ENCODE assay signal across 8 mouse cellular contexts in the genomic region with DNA sequence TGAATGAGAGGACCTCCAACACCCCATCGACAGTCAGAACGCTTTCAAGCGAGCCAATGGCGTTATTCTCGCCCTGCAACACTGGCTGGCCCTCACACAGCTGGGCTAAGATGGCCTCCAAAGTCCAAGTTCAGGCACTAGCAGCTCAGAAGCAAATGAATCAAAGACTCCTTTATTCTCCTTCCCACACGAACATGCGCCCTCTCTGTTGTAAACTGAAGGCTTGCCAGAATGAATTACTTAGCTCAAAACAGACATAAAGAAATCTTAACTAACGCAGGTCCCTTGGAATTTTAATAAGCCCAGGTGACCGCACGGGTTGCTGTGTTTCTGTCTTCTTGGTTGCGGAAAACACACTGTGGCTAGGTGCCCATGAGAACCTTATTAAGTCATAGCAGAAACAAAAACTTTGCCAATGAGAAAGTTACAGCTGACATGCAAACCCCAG. TPM values are rescaled to one million over a fixed set of nuclear protein-coding genes. Genes with fewer than 3 reads are reported as not detected.
DNase-seq lines count a peak whose midpoint lies in the region; ATAC-seq and TF ChIP-seq lines count a peak whose summit lies in the region.

No protein-coding gene starts in this region.

- peaks cover 72% of the 10 kb centered on the region for H3K4me1 ChIP-seq in heart, embryonic 11.5 days (ENCODE audit: control insufficient read depth, insufficient read depth, low read length)
- peaks cover 2% of the 10 kb centered on the region for H3K4me1 ChIP-seq in testis, adult 2 months (ENCODE audit: control insufficient read depth, insufficient read depth, low read length)
- peaks cover 14% of the 10 kb centered on the region for H3K4me1 ChIP-seq in limb, embryonic 11.5 days (ENCODE audit: control insufficient read depth, insufficient read depth, low read length)
- H3K4me1 ChIP-seq in stomach, postnatal 0 days (replicated peaks; ENCODE audit: control insufficient read depth, insufficient read depth): peaks cover 5% of the 10 kb centered on the region

- TF ChIP-seq EP300 in stomach, postnatal 0 days (optimal IDR thresholded peaks at IDR 0.05): no peak

- H3K27ac ChIP-seq in heart, embryonic 11.5 days (ENCODE audit: low read depth, low read length): peak overlapping the region; percentile 80
- peak overlapping the region; percentile 60 for H3K27ac ChIP-seq in testis, adult 2 months (ENCODE audit: control insufficient read depth, insufficient read depth, low read depth, low read length)
- H3K27ac ChIP-seq in limb, embryonic 11.5 days (replicated peaks; ENCODE audit: low read depth, low read length): peak overlapping the region; percentile 75
- H3K27ac ChIP-seq in stomach, postnatal 0 days (replicated peaks): peak overlapping the region; percentile 81

- DNase-seq in heart, postnatal 14 days: no peak
- DNase-seq in testis, postnatal 10 days (ENCODE audit: low spot score): no peak
- DNase-seq in limb, embryonic 11.5 days (ENCODE audit: low spot score): peak; percentile 43
- DNase-seq in stomach, postnatal 0 days (ENCODE audit: low spot score): peak; percentile 28
- DNase-seq in cerebellum, adult 8-10 months: no peak
- DNase-seq in cerebellum, adult 9-10 months: no peak

- no peaks in the 10 kb centered on the region; the same call in 1 of the 2 replicates for H3K36me3 ChIP-seq in heart, embryonic 11.5 days (ENCODE audit: control insufficient read depth, insufficient read depth, low read length)
- no peaks in the 10 kb centered on the region for H3K36me3 ChIP-seq in testis, adult 2 months (ENCODE audit: control insufficient read depth, insufficient read depth, low read length)
- H3K36me3 ChIP-seq in limb, embryonic 11.5 days (ENCODE audit: control insufficient read depth, insufficient read depth, low read length): no peaks in the 10 kb centered on the region
- H3K36me3 ChIP-seq in stomach, postnatal 0 days (ENCODE audit: control insufficient read depth, insufficient read depth, low read length): no peaks in the 10 kb centered on the region

- intact Hi-C loops in heart, postnatal 14 days (cut with DNase I): loop anchor here (5.0 kb wide), 1 partner anchor 33 kb away; no protein-coding TSS in a partner anchor

- no peaks in the 10 kb centered on the region for H3K9me3 ChIP-seq in heart, embryonic 11.5 days (replicated peaks; ENCODE audit: control insufficient read depth, low read length)
- no peaks in the 10 kb centered on the region for H3K9me3 ChIP-seq in limb, embryonic 11.5 days (ENCODE audit: control insufficient read depth, low read length)
- no peaks in the 10 kb centered on the region for H3K9me3 ChIP-seq in stomach, postnatal 0 days (ENCODE audit: control insufficient read depth, low read length)

- no peak for TF ChIP-seq POLR2A in testis, adult 2 months (IDR thresholded peaks at IDR 0.05; ENCODE audit: control insufficient read depth, low read depth, low read length)

- no peak overlapping the region for H3K4me3 ChIP-seq in heart, embryonic 11.5 days (ENCODE audit: low read depth, low read length)
- no peak overlapping the region for H3K4me3 ChIP-seq in testis, adult 2 months (ENCODE audit: control insufficient read depth, low read depth, low read length)
- H3K4me3 ChIP-seq in limb, embryonic 11.5 days (ENCODE audit: low read depth, low read length): no peak overlapping the region
- H3K4me3 ChIP-seq in stomach, postnatal 0 days (ENCODE audit: low read depth, low read length): no peak overlapping the region

- no peak for TF ChIP-seq CTCF in testis, adult 2 months (IDR thresholded peaks at IDR 0.05; ENCODE audit: control insufficient read depth, insufficient read depth, insufficient replicate concordance, low read depth, low read length)
- TF ChIP-seq CTCF in stomach, postnatal 0 days (IDR thresholded peaks at IDR 0.05; ENCODE audit: low read depth): no peak

- 0 out of 2 replicates have a peak overlapping the region, but pooled peaks have one; percentile 6 for H3K9ac ChIP-seq in heart, embryonic 11.5 days (ENCODE audit: low read depth, low read length)
- no peak overlapping the region for H3K9ac ChIP-seq in limb, embryonic 11.5 days (ENCODE audit: low read length)
- no peak overlapping the region for H3K9ac ChIP-seq in stomach, postnatal 0 days (ENCODE audit: low read length)

- peak overlapping the region; percentile 61 for H3K4me2 ChIP-seq in heart, embryonic 11.5 days
- H3K4me2 ChIP-seq in limb, embryonic 11.5 days (ENCODE audit: low read depth, severe bottlenecking): no peak overlapping the region
- H3K4me2 ChIP-seq in stomach, postnatal 0 days (replicated peaks; ENCODE audit: low read depth): no peak overlapping the region

- no peaks in the 10 kb centered on the region for H3K27me3 ChIP-seq in heart, embryonic 11.5 days (ENCODE audit: control insufficient read depth, insufficient read depth, low read length)
- H3K27me3 ChIP-seq in testis, adult 2 months (ENCODE audit: control insufficient read depth, insufficient read depth, low read length): no peaks in the 10 kb centered on the region
- H3K27me3 ChIP-seq in limb, embryonic 11.5 days (ENCODE audit: control insufficient read depth, insufficient read depth, low read length): no peaks in the 10 kb centered on the region
- no peaks in the 10 kb centered on the region for H3K27me3 ChIP-seq in stomach, postnatal 0 days (ENCODE audit: control insufficient read depth, insufficient read depth, low read length)

- WGBS in heart, embryonic 11.5 days (ENCODE audit: insufficient replicate concordance): 63% methylated on average over 11 of the region's 11 CpGs
- 55% methylated on average over 11 of the region's 11 CpGs for WGBS in limb, embryonic 11.5 days
- WGBS in stomach, postnatal 0 days: 51% methylated on average over 11 of the region's 11 CpGs

- ATAC-seq in heart, embryonic 11.5 days (replicated peaks; ENCODE audit: insufficient number of reproducible peaks, low FRiP score, low TSS enrichment): no peak
- ATAC-seq in limb, embryonic 11.5 days (ENCODE audit: insufficient number of reproducible peaks, low FRiP score, low TSS enrichment, low read depth): no peak
- ATAC-seq in stomach, postnatal 0 days (ENCODE audit: low FRiP score, low TSS enrichment): no peak

RNA-seq across cellular contexts. Expression of a gene that starts 10.4 kb away (rescaled TPM):
- 35.0 and 41.4 TPM in 2 replicates for polyA plus RNA-seq in heart, embryonic 11.5 days (2014; fragmentation: Nextera tagmentation; extraction: Ambion mirVana)
- total RNA-seq in heart, postnatal 14 days (2021): 10 to 100 TPM; 35.5 to 40.0 TPM
- polyA plus RNA-seq in testis, adult 2 months (2012; rRNA removed): 9.8 and 11.3 TPM in 2 replicates
- polyA plus RNA-seq in limb, embryonic 11.5 days (2014; fragmentation: Nextera tagmentation; extraction: Ambion mirVana): 22.2 and 22.4 TPM in 2 replicates
- polyA plus RNA-seq in stomach, postnatal 0 days (2015; fragmentation: Nextera tagmentation; extraction: Ambion mirVana): 7.3 and 8.3 TPM in 2 replicates

Comparison
In these comparisons a context has a peak if more than half of its experiments do, and no peak if none do; other contexts are left out.
1. DNase-seq: peak in limb, embryonic 11.5 days (single experiment) and stomach, postnatal 0 days (single experiment); none in heart, postnatal 14 days (0 of 2), testis, postnatal 10 days (single experiment), cerebellum, adult 8-10 months (single experiment) and cerebellum, adult 9-10 months (single experiment).
2. Peak in every context shown above with its lines, with median percentiles within 50 percentile points of each other: H3K27ac ChIP-seq.